Mouse (Mus musculus): ENCODE results near the gene Csnk1g2.
A peak's percentile ranks its signal among the peaks of the same experiment; 100 is the strongest.

Gene Csnk1g2

DNA sequence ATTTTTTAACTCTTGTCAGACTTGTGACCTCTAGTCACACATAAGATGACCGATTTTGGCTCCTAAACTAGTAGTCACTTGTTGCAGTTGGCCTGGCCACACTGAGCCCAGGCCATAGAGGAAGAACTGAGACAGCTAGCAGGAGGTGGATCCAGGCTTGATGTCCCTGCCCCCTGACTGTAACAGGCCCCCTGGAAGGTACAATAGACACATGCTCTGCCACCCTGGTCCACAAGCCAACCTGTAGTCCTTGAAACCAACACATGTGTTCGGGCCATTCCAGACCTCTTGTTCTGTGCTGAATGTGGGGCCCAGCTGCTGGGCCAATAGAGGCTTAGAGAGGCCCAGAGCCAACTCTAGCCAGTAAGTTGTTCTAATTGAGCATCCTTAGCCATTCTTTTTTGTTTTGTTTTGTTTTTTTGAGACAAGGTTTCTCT lies 57.6 kb downstream of the Csnk1g2 start:
- DNase-seq (ENCODE audit: low read depth, low spot score) = peak; percentile 48

DNA sequence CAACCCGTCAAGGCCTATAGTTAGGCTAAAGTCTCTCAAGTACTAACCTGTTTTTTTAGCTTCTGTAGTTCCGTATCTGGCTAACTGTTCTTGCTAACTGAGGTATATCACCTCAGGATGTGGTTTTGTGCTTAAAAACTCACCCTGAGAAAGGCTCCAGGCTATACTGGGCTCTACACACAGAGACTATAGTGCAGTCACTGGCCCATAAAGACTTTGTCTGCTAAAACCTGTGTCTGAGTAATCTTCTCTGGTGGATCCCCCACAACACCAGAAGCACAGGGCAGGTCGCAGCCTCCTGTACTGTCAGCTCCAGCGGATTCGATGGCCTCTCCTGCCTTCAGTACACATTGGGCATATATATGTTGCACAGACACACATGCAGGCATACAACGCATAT lies 59.4 kb downstream of the Csnk1g2 start:
- peak; percentile 77 for DNase-seq (ENCODE audit: low read depth, low spot score)

GRCm38 (mm10) chr10:80683647-80684046 lies 61.0 kb downstream of the Csnk1g2 start:
- no peak for DNase-seq (ENCODE audit: low read depth, low spot score)

GRCm38 (mm10) chr10:80684214-80684613 lies 61.6 kb downstream of the Csnk1g2 start:
- peak; percentile 80 for DNase-seq (ENCODE audit: low read depth, low spot score)

- no peak for DNase-seq (ENCODE audit: low read depth, low spot score)
Measured at GRCm38 (mm10) chr10:80684984-80685383, 62.3 kb downstream of the Csnk1g2 start.

DNA sequence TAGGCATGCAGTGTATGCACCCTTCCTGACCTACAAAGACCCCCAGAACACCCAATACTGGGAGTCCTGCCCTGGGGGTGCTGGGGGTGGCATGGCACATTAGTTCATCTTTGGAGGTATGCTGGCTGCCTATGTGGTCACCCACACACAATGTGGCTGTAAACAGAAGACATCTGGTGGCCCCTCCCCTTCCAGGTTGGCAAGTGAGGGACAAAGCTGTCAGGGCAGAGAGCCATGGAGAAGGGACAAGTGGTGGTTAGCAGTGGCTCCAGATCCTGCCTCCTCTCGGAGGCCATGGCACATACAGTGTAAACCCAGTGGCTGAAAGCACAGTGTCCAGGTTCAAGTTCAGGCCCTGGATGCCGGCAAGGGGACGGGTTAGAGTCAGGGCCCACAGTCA lies 64.0 kb downstream of the Csnk1g2 start:
- DNase-seq (ENCODE audit: low read depth, low spot score) = no peak

DNA sequence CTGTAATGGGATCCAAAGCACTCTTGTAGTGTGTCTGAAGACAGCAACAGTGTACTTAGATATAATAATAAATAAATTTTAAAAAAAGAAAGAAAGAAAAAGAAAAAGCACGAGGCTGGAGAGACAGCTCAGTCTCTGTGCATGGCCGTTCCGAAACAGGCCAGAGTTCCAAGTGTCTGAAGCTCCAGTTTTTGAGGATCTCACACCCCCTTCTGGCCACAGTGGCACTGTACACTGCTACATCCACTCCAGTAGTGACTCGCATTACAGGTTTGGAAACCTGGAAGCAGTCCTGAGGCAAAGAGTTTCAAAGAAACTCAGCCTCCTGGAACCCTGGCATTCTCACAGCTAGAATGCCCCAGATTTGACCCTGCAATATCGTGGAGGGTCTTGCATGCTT lies 65.2 kb downstream of the Csnk1g2 start:
- DNase-seq (ENCODE audit: low read depth, low spot score) = peak; percentile 66

All from A20 (cell line).